Mouse (Mus musculus): ENCODE measurements around the gene Adgrg3.

Gene Adgrg3

GRCm38 (mm10) chr8:94992996-94993724 lies 24.3 kb upstream of the Adgrg3 start:
- no peak for DNase-seq

DNA sequence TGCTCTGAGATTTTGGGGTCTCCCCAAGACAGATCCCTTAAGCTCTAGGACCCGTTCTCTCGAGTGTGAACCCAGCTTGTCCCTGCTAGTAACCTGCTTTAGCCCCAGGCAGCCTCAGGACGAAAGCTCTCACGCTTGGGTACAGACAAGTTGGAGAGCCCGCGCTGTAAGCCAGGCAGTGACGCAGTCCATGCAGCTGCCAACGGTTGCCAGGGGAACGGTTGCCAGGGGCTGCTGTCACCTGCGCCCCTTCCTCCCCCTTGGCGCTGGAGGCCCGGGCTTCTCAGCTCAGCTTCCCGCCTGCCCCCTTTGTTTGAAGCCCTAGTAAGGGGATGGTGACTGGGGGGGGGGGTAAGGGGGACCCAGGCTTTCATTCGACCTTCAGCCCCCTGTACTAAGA lies 23.5 kb upstream of the Adgrg3 start:
- peak; percentile 50 for DNase-seq

- DNase-seq, result no peak
These were observed 23.0 kb upstream of the Adgrg3 start for GRCm38 (mm10) chr8:94994510-94994909.

GRCm38 (mm10) chr8:94995336-94995893 lies 22.1 kb upstream of the Adgrg3 start:
- DNase-seq, result no peak

DNA sequence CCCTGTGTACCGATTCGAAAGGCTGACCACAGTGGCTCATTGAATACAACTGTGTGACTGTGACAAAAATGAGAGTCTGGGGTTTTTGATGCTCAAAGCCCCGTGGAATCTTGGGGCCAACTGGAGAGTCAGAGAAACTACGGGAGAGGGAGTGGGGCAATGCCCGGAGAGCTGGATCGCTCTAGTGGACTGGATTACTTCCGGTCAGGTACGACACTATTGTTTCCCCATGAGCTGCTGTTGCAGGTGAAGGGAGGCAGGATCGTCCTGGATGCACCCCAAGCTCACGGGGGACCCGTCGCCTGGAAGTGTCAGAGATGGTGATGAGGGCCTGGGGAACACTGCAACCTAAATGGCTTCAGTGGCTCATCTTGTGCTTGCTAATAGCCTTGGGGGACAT lies 21.5 kb upstream of the Adgrg3 start:
- DNase-seq, result no peak

- no peak for DNase-seq
These were observed 20.3 kb upstream of the Adgrg3 start for GRCm38 (mm10) chr8:94996899-94997856.

DNA sequence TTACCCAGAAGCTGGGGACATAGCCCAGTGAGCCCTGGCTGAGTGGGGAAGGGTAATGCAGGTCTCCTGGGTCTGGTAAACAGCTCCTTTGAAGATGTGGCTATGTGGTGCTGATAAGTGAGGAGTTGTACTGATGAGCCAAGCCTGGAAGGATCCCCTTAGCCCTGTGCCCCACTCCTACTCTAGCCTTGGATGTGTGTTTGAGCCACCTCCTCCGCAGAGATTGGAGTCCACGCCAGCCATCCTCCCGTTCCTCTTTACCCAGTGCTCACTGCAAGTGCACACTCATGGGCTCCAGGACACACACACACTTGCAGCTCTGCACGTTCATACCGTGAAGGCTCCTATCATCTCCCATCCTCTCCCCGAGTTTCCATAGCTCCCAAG lies 19.6 kb upstream of the Adgrg3 start:
- no peak for DNase-seq

GRCm38 (mm10) chr8:94998431-94998830 lies 19.1 kb upstream of the Adgrg3 start:
- DNase-seq, result no peak

DNA sequence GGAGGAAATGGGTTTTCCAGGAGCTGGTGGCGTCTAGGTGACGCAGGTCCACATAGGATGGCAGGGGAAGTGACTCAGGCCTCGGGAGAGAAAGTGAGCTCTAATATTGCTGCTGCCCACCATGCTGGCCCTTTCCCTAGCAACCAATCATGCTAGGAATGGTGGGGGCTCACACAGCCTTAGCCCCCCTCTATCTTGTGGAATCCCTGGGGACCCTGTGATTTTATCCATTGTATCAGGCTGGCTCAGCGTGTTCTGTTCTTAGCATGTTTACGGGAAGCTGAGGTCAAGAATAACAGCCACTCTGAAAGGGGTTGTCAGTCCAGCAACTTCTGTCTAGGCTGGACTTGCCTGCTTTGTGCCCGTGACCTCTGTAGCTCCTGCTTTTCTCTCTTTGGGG lies 18.5 kb upstream of the Adgrg3 start:
- DNase-seq, result no peak

GRCm38 (mm10) chr8:94999956-95000355 lies 17.5 kb upstream of the Adgrg3 start:
- peak; percentile 65 for DNase-seq

GRCm38 (mm10) chr8:95000684-95001083 lies 16.8 kb upstream of the Adgrg3 start:
- DNase-seq, result peak; percentile 87

DNA sequence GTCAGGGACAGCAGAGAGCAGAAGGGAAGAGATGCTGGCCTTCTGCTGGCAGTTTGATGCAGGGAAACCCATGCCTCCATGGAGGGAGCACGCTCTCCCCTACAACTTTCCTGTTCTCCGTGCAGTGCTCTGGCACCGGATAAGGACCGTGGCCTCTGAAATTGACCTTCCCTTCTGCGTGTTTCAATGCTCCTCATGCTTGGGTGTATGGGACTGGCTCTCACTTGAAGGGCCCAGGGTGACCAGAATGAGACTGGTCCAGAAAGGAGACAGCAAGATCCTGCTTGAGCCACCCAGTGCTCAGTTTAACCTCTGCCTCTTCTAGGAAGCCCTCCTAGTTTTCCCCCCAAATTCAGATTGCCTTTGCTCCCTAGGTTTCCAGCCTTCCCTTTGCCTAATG lies 16.3 kb upstream of the Adgrg3 start:
- DNase-seq, result no peak

DNA sequence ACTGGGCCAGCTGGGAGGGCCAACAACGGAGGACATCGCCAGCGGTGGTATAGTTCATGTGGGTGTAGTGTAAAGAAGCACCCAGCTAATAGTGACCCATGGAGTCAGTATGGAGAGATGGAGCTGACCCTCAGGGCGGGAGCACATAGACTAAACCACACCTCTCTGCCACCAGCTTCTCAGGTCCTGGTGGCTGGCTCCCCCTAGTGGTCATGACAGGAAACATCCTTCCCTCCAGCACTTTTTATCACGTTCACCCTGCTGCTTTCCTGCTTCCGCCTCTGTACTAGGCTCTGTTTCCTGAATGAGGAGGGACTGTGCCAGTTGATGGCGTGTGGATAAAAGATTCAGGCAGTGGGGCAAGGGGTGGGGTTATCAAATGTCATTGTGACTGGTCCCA lies 15.8 kb upstream of the Adgrg3 start:
- DNase-seq, result peak; percentile 88

- no peak for DNase-seq
These were observed 15.3 kb upstream of the Adgrg3 start for GRCm38 (mm10) chr8:95002089-95002655.

GRCm38 (mm10) chr8:95012442-95012919 lies 5.0 kb upstream of the Adgrg3 start:
- DNase-seq, result no peak

DNA sequence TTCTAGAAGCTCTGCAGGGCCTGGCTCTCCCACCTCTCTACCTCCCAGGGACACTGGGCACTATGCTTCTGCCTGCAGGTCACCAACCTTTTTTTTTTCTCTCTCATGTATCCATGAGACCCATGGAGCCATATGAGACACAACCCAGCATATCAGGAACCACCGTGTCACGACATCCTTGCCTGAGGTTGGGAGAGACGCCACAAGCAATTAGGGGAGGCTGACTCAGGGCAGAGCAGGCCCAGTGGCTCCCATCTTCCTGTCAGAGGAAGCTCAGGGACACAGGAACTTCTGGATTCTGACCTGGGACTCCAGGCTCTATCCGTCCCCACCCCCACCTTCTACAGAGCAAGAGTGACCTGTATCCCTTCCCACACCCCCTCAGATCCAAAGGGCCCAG lies 1.6 kb upstream of the Adgrg3 start:
- DNase-seq, result no peak

DNA sequence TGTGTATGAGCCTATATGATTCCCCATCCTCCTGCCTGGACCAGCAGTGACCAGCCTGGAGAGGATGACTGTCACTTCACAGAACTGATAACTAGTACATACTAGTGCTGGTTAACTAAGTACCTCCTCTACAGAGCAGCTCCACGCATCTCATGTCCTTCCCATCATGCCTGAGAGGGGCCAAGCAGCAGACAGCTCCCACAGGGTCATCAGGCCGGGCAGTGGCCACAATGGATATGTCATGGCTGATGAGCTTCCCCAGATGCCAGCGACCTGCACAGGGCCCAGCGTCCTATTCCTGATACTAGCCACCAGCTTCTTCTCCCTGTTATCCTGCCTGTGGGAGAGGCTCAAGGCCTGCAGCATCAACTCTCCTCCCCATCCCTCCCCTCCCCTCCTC lies 808 bp upstream of the Adgrg3 start:
- DNase-seq, result no peak

GRCm38 (mm10) chr8:95017969-95018635 lies 610 bp downstream of the Adgrg3 start:
- DNase-seq, result no peak

DNA sequence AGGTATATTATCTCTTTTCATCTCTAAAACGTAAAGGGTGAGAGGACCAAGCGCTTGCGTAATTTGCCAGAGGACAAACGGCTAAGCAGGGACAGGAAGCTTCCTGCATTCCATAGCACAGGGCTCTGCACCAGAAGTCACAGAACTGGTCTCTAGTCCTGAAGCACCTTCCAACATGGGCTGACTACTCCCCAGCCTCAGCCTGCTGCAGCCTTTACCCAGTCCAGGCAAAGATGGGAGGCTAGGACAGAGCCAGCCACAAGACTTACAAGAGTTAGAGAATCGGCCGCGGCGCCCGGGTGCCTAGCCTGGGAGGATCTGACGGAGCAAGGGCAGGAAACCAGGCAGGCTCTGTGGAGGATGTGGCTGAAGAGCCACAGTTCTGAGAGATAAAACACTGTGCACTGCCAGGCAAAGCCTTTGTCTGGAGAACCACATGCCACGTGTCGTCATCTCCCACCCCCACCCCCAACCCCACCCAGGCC lies 2.8 kb downstream of the Adgrg3 start:
- DNase-seq, result peak; percentile 59

DNA sequence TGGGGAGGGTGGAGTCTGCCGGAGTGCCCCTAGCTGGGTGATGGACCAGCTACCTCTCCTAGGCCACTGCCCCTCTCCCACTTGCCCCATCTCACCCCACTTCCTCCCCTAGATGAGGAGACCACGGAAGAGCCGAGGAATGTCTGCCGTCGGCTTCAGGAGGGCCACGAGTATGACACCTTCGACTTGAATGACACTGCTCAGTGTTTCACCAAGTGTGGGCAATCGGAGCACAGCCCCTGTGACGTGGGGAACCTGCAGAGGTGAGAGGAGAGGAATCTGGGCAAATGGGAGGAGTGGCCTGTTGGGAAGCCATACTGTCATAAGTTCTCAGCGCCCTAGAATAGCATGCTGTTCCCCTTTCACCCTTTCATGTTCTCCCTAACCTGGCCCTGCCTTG lies 3.3 kb downstream of the Adgrg3 start:
- DNase-seq, result no peak

DNA sequence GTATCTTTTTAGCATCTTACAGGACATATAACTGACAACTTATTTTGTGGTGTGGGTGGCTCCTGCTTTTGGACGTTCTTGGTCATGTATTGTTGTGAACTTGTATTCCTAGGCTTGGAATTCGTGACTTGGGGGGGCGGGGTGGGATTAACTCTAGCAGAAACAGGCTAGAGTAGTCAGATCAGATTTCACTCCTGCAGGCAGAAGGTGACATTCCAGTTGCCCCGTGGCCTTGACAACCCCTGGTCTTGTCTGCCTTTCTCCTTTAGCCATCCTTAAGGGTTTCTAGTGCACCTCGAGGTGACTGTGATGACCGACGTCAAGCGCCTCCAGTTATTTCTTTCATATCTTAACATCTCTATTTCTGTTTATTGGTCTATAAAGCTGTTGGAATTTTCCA lies 5.7 kb downstream of the Adgrg3 start:
- no peak for DNase-seq

GRCm38 (mm10) chr8:95024387-95024786 lies 6.9 kb downstream of the Adgrg3 start:
- no peak for DNase-seq

GRCm38 (mm10) chr8:95025421-95025820 lies 7.9 kb downstream of the Adgrg3 start:
- peak; percentile 25 for DNase-seq

Data from lung, postnatal 10 days (tissue).